Mouse (Mus musculus): Measurements from ENCODE around the gene Creld1.

- TF ChIP-seq CTCF (IDR thresholded peaks at IDR 0.05; ENCODE audit: low read depth) (no peak), EP300 (IDR thresholded peaks at IDR 0.05; ENCODE audit: low read depth) (no peak)
These were observed 11.7 kb upstream of the Creld1 start, which contains the start of gene Il17rc for GRCm38 (mm10) chr6:113471297-113471936.

All from liver, postnatal 0 days (tissue).